Mouse (Mus musculus) bone marrow, adult 2 months (tissue): ENCODE results near the gene Fzd5.

ENCODE experiments used
- CTCF ChIP-seq: fragments of 200-500 bp; IDR thresholded peaks from 2 replicates; pipeline ENCODE4 v1.5.1; 2011; ENCODE audit warnings: low read length, control low read depth; ENCODE audit not compliant: control insufficient read depth, insufficient read depth
- POLR2A ChIP-seq: fragments of 200-500 bp; IDR thresholded peaks from 2 replicates; pipeline ENCODE4 v1.6.1; 2011; ENCODE audit warnings: low read depth, mild to moderate bottlenecking, control low read depth, low read length, borderline replicate concordance; ENCODE audit not compliant: control insufficient read depth

DNA sequence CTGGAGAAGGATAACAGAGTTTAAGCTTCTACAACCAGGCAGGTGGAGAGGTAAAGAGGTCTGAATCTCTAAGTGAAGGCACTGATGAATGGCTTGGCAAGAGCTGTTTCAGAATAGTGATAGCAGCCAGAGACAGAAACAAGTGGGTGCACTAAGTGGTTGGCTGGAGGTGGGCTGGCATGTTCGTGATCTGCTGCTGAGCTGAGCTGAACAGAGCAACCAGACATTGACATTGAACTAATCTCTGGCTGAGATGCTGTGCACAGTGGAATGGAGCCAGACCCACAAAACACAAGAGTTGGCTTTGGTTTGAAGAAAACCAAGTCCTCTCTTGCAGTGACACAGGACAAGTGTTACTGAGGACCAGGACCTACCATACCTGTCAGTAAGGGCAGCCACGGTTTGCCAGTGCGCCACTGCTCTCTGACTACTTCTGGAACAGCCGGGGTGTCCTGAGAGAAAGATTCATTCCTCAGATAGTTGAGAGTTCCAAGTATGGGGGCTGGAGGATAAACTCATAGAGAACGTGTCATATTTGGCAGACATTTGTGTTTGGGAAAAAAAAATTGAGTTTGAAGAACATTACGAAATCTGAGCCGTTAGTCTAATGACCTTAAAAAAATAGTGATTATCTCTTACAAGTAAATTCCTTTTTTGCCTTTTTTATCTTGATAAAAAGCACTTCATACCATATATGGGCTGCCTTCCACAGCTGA is 20.8 kb downstream of the Fzd5 start:
- TF ChIP-seq CTCF, result no peak
- no peak for TF ChIP-seq POLR2A
